Mouse (Mus musculus): ENCODE measurements around the gene Qars.

DNA sequence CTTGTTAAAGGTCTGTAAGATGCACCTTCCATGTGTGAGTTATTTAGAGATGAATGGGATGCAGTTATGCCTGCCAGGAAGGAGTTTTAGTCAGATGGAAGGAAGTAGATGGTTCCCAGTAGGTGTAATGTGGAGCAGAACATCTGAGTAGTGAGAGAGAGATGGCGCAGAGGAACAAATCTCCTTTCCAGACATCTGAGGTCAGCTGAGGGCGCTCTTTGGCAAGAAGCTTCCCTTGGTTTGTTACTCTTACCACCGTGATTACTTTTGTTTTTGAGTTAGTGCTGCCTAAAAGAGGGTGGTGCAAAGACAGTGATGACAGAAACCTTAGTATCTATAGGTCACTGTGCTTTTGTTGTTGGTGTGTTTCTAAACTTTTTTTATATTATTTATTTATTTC, 17.9 kb downstream of the Qars start:
- no peak for TF ChIP-seq CTCF (IDR thresholded peaks at IDR 0.05; ENCODE audit: low read depth, low read length)
- TF ChIP-seq POLR2A (IDR thresholded peaks at IDR 0.05; ENCODE audit: borderline replicate concordance, low read depth, low read length), result no peak
